Mouse (Mus musculus) lung, embryonic 16.5 days (tissue): ENCODE measurements at regions not wholly inside any gene's neighbourhood (a gene's known extent, or its start where the extent isn't known, plus 50 kb on each side); places are given as distances from the start of the nearest gene placed in this dataset.

ENCODE experiments used
- ATAC-seq: fragments of 200-750 bp; cut with Nextera tagmentation; 2 replicates; pipeline ENCODE4 v1.8.0; 2017; ENCODE audit warnings: low read depth, mild to moderate bottlenecking, moderate library complexity
- H3K27ac ChIP-seq: fragments of 300-500 bp; sonication (generic); 2 replicates; pipeline ENCODE4 v1.5.1; 2014; ENCODE audit warnings: mild to moderate bottlenecking, control low read depth, low read length
- H3K27me3 ChIP-seq: fragments of 300-500 bp; sonication (generic); 2 replicates; pipeline ENCODE4 v1.6.1; 2014; ENCODE audit warnings: low read depth, low read length, mixed read lengths; ENCODE audit not compliant: control insufficient read depth, insufficient read depth
- H3K36me3 ChIP-seq: fragments of 300-500 bp; sonication (generic); 2 replicates; pipeline ENCODE4 v1.6.1; 2014; ENCODE audit warnings: low read length; ENCODE audit not compliant: control insufficient read depth, insufficient read depth
- H3K4me1 ChIP-seq: fragments of 300-500 bp; sonication (generic); replicated peaks from 2 replicates; pipeline ENCODE4 v1.6.1; 2014; ENCODE audit warnings: low read length, mixed read lengths; ENCODE audit not compliant: control insufficient read depth, insufficient read depth
- H3K4me2 ChIP-seq: fragments of 300-500 bp; sonication (generic); 2 replicates; pipeline ENCODE4 v1.6.1; 2014; ENCODE audit warnings: low read depth, low read length, control low read depth
- H3K4me3 ChIP-seq: fragments of 300-500 bp; sonication (generic); 2 replicates; pipeline ENCODE4 v1.5.1; 2014; ENCODE audit warnings: mild to moderate bottlenecking, low read length, control low read depth
- H3K9ac ChIP-seq: fragments of 300-500 bp; sonication (generic); 2 replicates; pipeline ENCODE4 v1.6.1; 2014; ENCODE audit warnings: low read length, control low read depth
- H3K9me3 ChIP-seq: fragments of 300-500 bp; sonication (generic); 2 replicates; pipeline ENCODE4 v1.6.1; 2016; ENCODE audit warnings: low read length; ENCODE audit not compliant: control insufficient read depth
- WGBS: fragments of 180-500 bp; shearing (Covaris S2); extraction: QIAGEN DNeasy Blood & Tissue Kit; methylation state at CpG from one replicate; pipeline ENCODE4 v1.1.7; 2014; 5-methylcytosine and 5-hydroxymethylcytosine counted together

DNA sequence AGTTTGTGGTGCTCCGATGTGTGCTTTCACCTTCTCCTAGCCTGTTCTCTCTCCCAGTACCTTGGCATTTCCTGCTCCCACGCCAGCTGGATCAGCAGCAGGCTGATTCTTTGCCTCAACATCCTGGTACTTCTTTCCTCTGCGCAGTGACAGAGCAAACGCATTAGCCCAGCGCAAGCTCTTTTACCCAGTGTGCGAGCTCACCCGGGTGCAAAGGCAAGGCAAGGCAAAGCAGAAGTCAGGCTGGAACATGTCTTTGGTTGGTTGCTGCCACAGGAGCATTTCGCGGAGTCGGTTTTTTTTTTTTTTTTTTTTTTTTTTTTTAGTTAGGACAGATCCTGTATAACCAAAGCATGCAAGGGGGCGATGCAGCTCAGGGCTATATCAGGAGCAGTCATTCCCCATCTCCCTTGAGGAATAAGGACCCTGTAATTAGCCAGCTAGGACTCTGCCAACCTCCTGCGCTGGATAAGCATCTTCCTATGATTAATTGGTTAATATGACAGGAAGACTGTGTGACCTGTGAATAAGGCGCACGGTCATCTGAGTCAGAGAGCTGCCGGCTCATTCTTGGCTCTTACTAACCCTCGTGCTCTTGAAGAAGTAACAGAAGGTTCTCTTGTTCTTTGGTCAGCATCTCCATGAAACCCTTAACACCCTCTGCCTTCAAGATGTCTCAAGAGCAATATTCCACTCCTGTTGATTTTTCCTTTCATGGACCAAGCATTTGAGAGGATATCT, 123.9 kb downstream of the Ifng start:
- no peak overlapping the region for H3K4me2 ChIP-seq
- ATAC-seq, result no peak
- WGBS, result 69% methylated on average over 16 of the region's 16 CpGs
- H3K36me3 ChIP-seq, result no peaks in the 10 kb centered on the region
- H3K4me1 ChIP-seq, result no peaks in the 10 kb centered on the region
- H3K27me3 ChIP-seq, result no peaks in the 10 kb centered on the region
- H3K27ac ChIP-seq, result no peak overlapping the region
- H3K9me3 ChIP-seq, result no peaks in the 10 kb centered on the region
- no peak overlapping the region for H3K9ac ChIP-seq
- H3K4me3 ChIP-seq, result no peak overlapping the region

DNA sequence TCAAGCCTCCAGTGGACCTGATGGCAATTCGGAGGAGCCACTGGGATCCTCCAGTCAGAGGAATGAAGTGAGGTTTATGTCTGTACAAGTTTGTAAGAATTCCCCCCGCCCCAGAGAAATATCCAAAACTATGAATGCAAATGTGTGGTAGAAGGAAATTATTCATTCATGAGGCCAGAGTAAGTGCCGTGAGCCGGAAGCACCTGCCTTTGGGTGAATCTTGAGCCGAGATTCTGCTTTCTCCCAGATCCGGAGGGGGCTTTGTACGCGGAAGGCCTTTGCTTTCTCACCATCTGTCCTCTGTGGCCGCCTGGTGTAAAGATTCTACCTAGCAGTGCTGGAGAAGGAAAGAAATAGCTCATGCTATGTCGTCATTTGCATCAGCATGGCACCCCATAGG, 127.8 kb downstream of the Ifng start:
- ATAC-seq, result no peak
- Histone ChIP-seq H3K4me2 (no peak overlapping the region), H3K9ac (no peak overlapping the region), H3K9me3 (no peaks in the 10 kb centered on the region), H3K36me3 (no peaks in the 10 kb centered on the region), H3K4me1 (no peaks in the 10 kb centered on the region), H3K27ac (no peak overlapping the region), H3K4me3 (no peak overlapping the region), H3K27me3 (no peaks in the 10 kb centered on the region)
- 85% methylated on average over 10 of the region's 10 CpGs for WGBS

GRCm38 (mm10) chr10:118569424-118569823, 128.6 kb downstream of the Ifng start:
- H3K9ac ChIP-seq, result no peak overlapping the region
- H3K4me3 ChIP-seq, result no peak overlapping the region
- H3K4me1 ChIP-seq, result no peaks in the 10 kb centered on the region
- H3K27me3 ChIP-seq, result no peaks in the 10 kb centered on the region
- no peaks in the 10 kb centered on the region for H3K36me3 ChIP-seq
- H3K9me3 ChIP-seq, result no peaks in the 10 kb centered on the region
- 16% methylated on average over 8 of the region's 8 CpGs for WGBS
- no peak overlapping the region for H3K4me2 ChIP-seq
- no peak overlapping the region for H3K27ac ChIP-seq
- no peak for ATAC-seq

DNA sequence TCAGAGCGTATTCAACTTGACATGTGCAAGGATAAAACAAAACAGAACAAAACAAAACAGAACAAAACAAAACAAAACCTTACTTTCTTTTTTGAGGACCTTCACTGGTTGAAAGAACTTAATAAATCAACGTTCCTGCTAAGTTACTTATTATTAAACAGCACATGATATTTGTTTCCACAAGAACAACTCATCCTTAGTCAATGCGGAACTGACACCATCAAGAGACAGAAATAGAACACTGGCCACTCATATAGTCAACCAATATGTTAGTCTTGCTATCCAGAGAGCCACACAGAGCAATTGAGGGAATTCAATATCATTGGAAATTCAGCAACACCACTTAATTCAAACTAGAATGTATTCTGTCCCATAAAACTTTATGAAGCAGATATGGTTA, 132.4 kb downstream of the Ifng start:
- H3K4me1 ChIP-seq, result no peaks in the 10 kb centered on the region
- H3K9ac ChIP-seq, result no peak overlapping the region
- H3K27me3 ChIP-seq, result no peaks in the 10 kb centered on the region
- no peak overlapping the region for H3K4me3 ChIP-seq
- no peak overlapping the region for H3K27ac ChIP-seq
- ATAC-seq, result no peak
- H3K36me3 ChIP-seq, result no peaks in the 10 kb centered on the region
- no peak overlapping the region for H3K4me2 ChIP-seq
- H3K9me3 ChIP-seq, result no peaks in the 10 kb centered on the region
- 69% methylated on average over 3 of the region's 3 CpGs for WGBS

DNA sequence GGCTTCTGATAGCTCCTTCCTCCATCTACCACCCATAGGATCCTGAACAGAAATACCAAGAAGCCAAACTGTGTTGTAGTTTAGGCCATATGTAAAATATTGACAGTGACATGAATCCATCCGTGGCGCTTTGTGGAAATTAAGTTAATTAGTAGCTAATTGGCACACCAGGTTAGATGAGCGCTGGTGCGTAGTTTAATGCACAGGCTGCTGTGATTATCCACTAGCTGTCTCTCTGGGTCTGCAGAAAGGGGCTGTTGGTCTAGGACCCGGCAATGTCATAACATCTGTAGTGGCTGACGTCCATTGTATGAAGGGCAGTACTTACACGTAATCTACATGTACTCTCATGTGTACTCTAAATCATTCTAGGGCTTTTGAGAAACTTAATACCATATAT, 134.7 kb downstream of the Ifng start:
- no peaks in the 10 kb centered on the region for H3K36me3 ChIP-seq
- no peak overlapping the region for H3K9ac ChIP-seq
- ATAC-seq, result no peak
- H3K9me3 ChIP-seq, result no peaks in the 10 kb centered on the region
- H3K4me1 ChIP-seq, result no peaks in the 10 kb centered on the region
- H3K27ac ChIP-seq, result no peak overlapping the region
- no peak overlapping the region for H3K4me3 ChIP-seq
- 87% methylated on average over 7 of the region's 7 CpGs for WGBS
- no peak overlapping the region for H3K4me2 ChIP-seq
- no peaks in the 10 kb centered on the region for H3K27me3 ChIP-seq

DNA sequence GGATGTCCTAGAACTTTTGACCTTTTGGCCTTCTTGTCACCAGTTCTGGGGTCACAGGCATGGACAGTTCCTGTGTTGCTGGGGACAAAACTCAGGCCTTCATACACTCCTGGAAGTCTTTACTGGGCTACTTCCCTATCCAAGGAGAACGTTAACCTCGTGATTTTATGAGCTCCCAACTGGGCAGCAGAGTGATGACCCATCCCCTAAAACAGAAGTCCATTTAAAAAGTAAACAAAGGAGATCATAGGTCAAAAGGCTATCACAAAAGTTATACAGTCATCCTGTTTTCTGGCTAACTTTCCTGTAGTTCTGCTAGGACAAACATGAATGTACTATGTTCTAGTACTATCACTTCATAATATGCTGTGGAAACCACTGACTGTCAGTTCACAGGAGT, 140.5 kb downstream of the Ifng start:
- no peak overlapping the region for H3K27ac ChIP-seq
- no peaks in the 10 kb centered on the region for H3K36me3 ChIP-seq
- WGBS, result 31% methylated on average over 2 of the region's 2 CpGs
- no peaks in the 10 kb centered on the region for H3K27me3 ChIP-seq
- ATAC-seq, result no peak
- no peak overlapping the region for H3K4me2 ChIP-seq
- no peaks in the 10 kb centered on the region for H3K4me1 ChIP-seq
- H3K4me3 ChIP-seq, result no peak overlapping the region
- no peak overlapping the region for H3K9ac ChIP-seq
- H3K9me3 ChIP-seq, result no peaks in the 10 kb centered on the region

- Histone ChIP-seq H3K9me3 (no peaks in the 10 kb centered on the region), H3K4me1 (no peaks in the 10 kb centered on the region), H3K36me3 (no peaks in the 10 kb centered on the region), H3K27ac (no peak overlapping the region), H3K4me3 (no peak overlapping the region), H3K4me2 (no peak overlapping the region), H3K9ac (no peak overlapping the region), H3K27me3 (no peaks in the 10 kb centered on the region)
- WGBS, result 73% methylated on average over 4 of the region's 4 CpGs
- ATAC-seq, result no peak
Observed at GRCm38 (mm10) chr10:118585821-118586220, 145.0 kb downstream of the Ifng start.

DNA sequence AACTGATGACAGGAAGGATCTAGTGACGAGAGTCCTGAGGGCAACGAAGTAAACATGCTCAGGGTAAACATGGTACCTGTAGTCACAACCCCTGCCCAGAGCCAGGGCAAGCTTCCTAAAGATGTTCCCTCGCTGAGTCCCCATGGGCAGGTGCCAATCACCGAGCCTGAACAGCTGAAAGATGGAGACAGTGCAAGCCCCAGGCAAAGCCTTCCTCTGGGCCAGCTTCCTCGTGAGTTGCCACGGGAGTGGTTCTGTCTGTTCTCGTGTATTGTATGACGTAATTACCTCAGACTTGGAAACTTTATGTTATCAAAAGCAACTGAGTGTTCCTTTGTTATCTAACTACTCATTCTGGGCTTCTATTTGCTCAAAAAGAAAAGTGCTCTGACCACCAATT, 147.4 kb downstream of the Ifng start:
- Histone ChIP-seq H3K4me3 (no peak overlapping the region), H3K27me3 (no peaks in the 10 kb centered on the region), H3K9ac (no peak overlapping the region), H3K27ac (no peak overlapping the region), H3K4me1 (no peaks in the 10 kb centered on the region), H3K9me3 (no peaks in the 10 kb centered on the region), H3K4me2 (no peak overlapping the region), H3K36me3 (no peaks in the 10 kb centered on the region)
- no peak for ATAC-seq
- WGBS, result 43% methylated on average over 8 of the region's 8 CpGs

- Histone ChIP-seq H3K4me3 (no peak overlapping the region), H3K36me3 (no peaks in the 10 kb centered on the region), H3K4me2 (no peak overlapping the region), H3K9me3 (no peaks in the 10 kb centered on the region), H3K27ac (no peak overlapping the region), H3K27me3 (no peaks in the 10 kb centered on the region), H3K4me1 (peaks cover 5% of the 10 kb centered on the region; the same call in 1 of the 2 replicates), H3K9ac (no peak overlapping the region)
- ATAC-seq, result no peak
- WGBS, result 37% methylated on average over 16 of the region's 16 CpGs
Observed at GRCm38 (mm10) chr10:118592648-118593368, 152.0 kb downstream of the Ifng start.
